Mouse (Mus musculus) stomach, embryonic 15.5 days (tissue): ENCODE data around the gene Adprhl1. TPM values are rescaled to one million over a fixed set of nuclear protein-coding genes. Genes with fewer than 3 reads are reported as not detected.

Experiments used
- ATAC-seq: fragments of 200-750 bp; cut with Nextera tagmentation; 2 replicates; pipeline ENCODE4 v1.8.0; 2017; ENCODE audit warnings: low read depth, moderate number of reproducible peaks, moderate TSS enrichment; ENCODE audit not compliant: insufficient read depth, low FRiP score
- H3K27ac ChIP-seq: fragments of 300-500 bp; sonication (generic); 2 replicates; pipeline ENCODE4 v1.5.1; 2015; ENCODE audit warnings: mild to moderate bottlenecking, inconsistent platforms
- H3K27me3 ChIP-seq: fragments of 300-500 bp; sonication (generic); replicated peaks from 2 replicates; pipeline ENCODE4 v1.6.1; 2015; ENCODE audit warnings: inconsistent platforms
- H3K36me3 ChIP-seq: fragments of 300-500 bp; sonication (generic); 2 replicates; pipeline ENCODE4 v1.6.1; 2015; ENCODE audit warnings: inconsistent platforms
- H3K4me1 ChIP-seq: fragments of 300-500 bp; sonication (generic); 2 replicates; pipeline ENCODE4 v1.6.1; 2015; ENCODE audit warnings: inconsistent platforms
- H3K4me2 ChIP-seq: fragments of 300-500 bp; sonication (generic); 2 replicates; pipeline ENCODE4 v1.6.1; 2015; ENCODE audit warnings: mild to moderate bottlenecking, inconsistent platforms
- H3K4me3 ChIP-seq: fragments of 300-500 bp; sonication (generic); replicated peaks from 2 replicates; pipeline ENCODE4 v1.5.1; 2015; ENCODE audit warnings: inconsistent platforms
- H3K9ac ChIP-seq: fragments of 300-500 bp; sonication (generic); 2 replicates; pipeline ENCODE4 v1.6.1; 2015; ENCODE audit warnings: inconsistent platforms
- H3K9me3 ChIP-seq: fragments of 300-500 bp; sonication (generic); 2 replicates; pipeline ENCODE4 v1.6.1; 2016; ENCODE audit warnings: inconsistent platforms
- WGBS: fragments of 180-500 bp; shearing (Covaris S2); methylation state at CpG from one replicate; pipeline ENCODE4 v1.1.7; 2015; 5-methylcytosine and 5-hydroxymethylcytosine counted together
- polyA plus RNA-seq: library from polyadenylated mRNA; unstranded; fragments of >200 nt; fragmentation: Nextera tagmentation; extraction: Ambion mirVana; gene quantifications from 2 replicates; pipeline ENCODE4 v1.2.1, GENCODE M21; 2015

Adprhl1 gene
- polyA plus RNA-seq, 1 experiment from 2014 or later: 0.62 TPM

DNA sequence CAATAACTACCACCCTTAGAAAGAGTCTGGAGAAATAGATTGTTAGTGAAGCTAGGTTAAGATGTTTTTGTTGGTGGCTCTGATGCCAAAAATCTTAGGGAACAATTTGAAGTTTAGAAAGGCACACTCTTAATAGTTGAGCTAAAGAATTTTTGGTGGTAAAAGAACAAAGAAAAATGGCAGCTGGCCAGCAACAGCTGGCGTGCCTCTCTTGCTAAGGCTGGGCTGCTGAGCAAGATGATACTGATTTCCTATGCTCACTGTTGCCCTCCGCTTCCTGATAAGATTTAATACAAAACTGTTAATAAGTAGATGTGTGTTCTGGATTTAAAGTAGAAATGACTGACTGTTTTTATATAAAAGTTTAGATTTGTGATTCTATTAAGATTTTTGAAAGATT, 13.6 kb upstream of the Adprhl1 start:
- no peaks in the 10 kb centered on the region for H3K9me3 ChIP-seq
- 54% methylated on average over 2 of the region's 2 CpGs for WGBS
- no peaks in the 10 kb centered on the region for H3K27me3 ChIP-seq
- no peak for ATAC-seq
- H3K4me2 ChIP-seq: no peak overlapping the region
- no peak overlapping the region for H3K27ac ChIP-seq
- peaks cover 19% of the 10 kb centered on the region for H3K36me3 ChIP-seq
- H3K4me1 ChIP-seq: no peaks in the 10 kb centered on the region
- no peak overlapping the region for H3K9ac ChIP-seq
- no peak overlapping the region for H3K4me3 ChIP-seq

DNA sequence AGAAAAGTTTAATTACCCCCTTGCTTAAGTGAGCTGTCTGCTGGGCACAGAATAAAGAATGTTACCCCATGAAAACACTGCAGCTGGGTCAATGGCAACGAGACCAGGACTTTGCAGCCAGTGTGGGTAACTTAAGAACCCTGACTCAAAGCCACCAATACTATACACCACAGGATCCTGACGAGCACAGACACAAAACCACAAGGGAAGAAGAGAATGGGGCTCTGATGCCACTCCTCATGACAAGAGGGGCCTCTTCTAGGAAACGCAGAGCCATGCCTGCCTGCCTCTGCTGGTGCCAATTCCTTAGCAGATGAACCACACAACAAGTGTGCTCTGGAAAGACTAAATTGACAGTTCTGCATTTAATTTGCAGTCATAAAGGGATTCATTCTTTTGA, 9.4 kb upstream of the Adprhl1 start:
- Histone ChIP-seq H3K27me3 (no peaks in the 10 kb centered on the region), H3K4me2 (no peak overlapping the region), H3K36me3 (0 out of 2 replicates have a peak, but pooled peaks cover 3% of the 10 kb centered on the region), H3K4me3 (no peak overlapping the region), H3K4me1 (no peaks in the 10 kb centered on the region), H3K27ac (no peak overlapping the region), H3K9ac (no peak overlapping the region), H3K9me3 (no peaks in the 10 kb centered on the region)
- WGBS: 76% methylated on average over 3 of the region's 3 CpGs
- ATAC-seq: no peak

DNA sequence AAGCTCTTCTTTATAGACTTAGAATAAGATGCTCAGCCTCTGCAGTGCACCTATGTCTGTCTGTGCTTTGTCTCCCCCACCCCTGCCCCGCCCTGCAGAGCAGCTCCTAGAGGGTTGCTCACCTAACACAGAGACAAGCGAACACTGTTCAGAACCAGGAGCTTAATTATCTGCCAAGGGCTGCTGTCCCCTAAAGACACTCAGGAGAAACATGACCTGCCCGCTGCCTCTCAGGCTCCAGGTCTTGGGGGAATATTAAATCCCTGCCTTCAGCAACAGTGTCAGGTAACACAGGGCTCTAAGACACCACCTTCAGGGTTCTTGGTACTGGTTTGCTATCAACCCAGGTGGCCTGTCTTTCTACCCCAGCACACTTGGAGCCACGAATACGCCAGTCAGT, 549 bp downstream of the Adprhl1 start:
- 78% methylated on average over 5 of the region's 5 CpGs for WGBS
- Histone ChIP-seq H3K36me3 (0 out of 2 replicates have a peak, but pooled peaks cover 3% of the 10 kb centered on the region), H3K4me1 (no peaks in the 10 kb centered on the region), H3K9ac (no peak overlapping the region), H3K27ac (no peak overlapping the region), H3K9me3 (no peaks in the 10 kb centered on the region), H3K4me2 (no peak overlapping the region), H3K27me3 (no peaks in the 10 kb centered on the region), H3K4me3 (no peak overlapping the region)
- ATAC-seq: no peak

GRCm38 (mm10) chr8:13252837-13253236, 1.1 kb downstream of the Adprhl1 start:
- H3K9ac ChIP-seq: no peak overlapping the region

DNA sequence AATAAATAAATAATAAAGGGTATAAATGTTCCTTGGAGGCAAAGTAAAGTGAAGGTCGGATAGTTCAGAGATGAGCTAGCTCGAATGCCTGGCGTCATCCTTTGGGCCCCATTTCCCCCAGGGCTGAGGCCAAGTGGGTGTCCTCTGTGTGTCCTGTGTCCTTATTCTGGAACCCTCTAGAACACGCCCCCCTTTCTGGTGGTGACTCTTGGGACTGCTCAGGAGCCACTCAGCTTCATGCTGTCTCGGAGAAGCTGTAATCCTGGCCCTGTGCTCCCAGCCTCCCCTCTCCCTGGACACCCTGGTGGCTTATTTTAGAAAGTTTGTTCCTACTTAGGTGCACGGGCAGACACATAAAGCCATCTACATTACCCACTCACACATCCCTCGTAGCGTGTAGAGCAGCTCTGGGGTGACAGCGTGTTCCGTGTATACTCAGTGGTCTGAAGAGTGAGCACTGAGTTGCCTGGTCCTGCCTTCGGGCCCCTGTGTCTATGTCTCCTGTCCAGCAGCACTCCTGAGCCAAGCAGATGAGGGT, 9.6 kb downstream of the Adprhl1 start:
- no peak for ATAC-seq
- no peaks in the 10 kb centered on the region for H3K9me3 ChIP-seq
- no peak overlapping the region for H3K4me2 ChIP-seq
- no peak overlapping the region for H3K4me3 ChIP-seq
- 86% methylated on average over 11 of the region's 11 CpGs for WGBS
- no peak overlapping the region for H3K9ac ChIP-seq
- no peaks in the 10 kb centered on the region for H3K36me3 ChIP-seq
- H3K4me1 ChIP-seq: no peaks in the 10 kb centered on the region
- no peaks in the 10 kb centered on the region for H3K27me3 ChIP-seq
- H3K27ac ChIP-seq: no peak overlapping the region

More at GRCm38 (mm10) chr8:13252837-13253236, 1.1 kb downstream of the Adprhl1 start:
- no peaks in the 10 kb centered on the region for H3K9me3 ChIP-seq
- 83% methylated on average over 13 of the region's 13 CpGs for WGBS
- no peak overlapping the region for H3K4me2 ChIP-seq
- H3K4me1 ChIP-seq: no peaks in the 10 kb centered on the region
- no peaks in the 10 kb centered on the region for H3K27me3 ChIP-seq
- ATAC-seq: no peak
- no peak overlapping the region for H3K27ac ChIP-seq
- H3K36me3 ChIP-seq: no peaks in the 10 kb centered on the region
- H3K4me3 ChIP-seq: no peak overlapping the region

- Histone ChIP-seq H3K9ac (no peak overlapping the region), H3K4me3 (no peak overlapping the region), H3K27ac (no peak overlapping the region), H3K9me3 (no peaks in the 10 kb centered on the region), H3K4me1 (no peaks in the 10 kb centered on the region), H3K4me2 (no peak overlapping the region), H3K27me3 (no peaks in the 10 kb centered on the region), H3K36me3 (no peaks in the 10 kb centered on the region)
- 77% methylated on average over 10 of the region's 10 CpGs for WGBS
- ATAC-seq: no peak
Measured at GRCm38 (mm10) chr8:13242985-13243870, 10.7 kb downstream of the Adprhl1 start.

DNA sequence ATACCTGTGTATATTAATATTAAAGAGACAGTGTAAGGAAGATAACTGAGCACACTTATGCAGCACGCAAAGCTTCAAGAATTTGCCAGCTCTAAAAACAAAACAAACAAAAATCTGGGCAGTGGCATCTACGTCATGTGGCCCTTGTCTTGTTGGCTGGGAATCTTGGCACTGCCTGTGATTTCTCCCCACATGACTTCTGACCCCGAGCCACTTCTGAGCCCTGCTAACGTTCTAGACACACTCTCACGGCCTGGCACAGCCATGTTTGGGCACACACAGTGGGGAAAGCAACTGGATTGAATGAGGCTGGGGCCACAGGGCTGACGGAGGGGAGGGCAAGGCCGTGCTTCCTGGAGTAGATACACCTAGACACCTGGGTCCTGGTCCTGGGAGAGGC, 13.3 kb downstream of the Adprhl1 start:
- ATAC-seq: no peak
- H3K27ac ChIP-seq: no peak overlapping the region
- H3K4me2 ChIP-seq: no peak overlapping the region
- no peaks in the 10 kb centered on the region for H3K9me3 ChIP-seq
- no peaks in the 10 kb centered on the region for H3K27me3 ChIP-seq
- no peaks in the 10 kb centered on the region for H3K4me1 ChIP-seq
- WGBS: 73% methylated on average over 7 of the region's 7 CpGs
- no peak overlapping the region for H3K9ac ChIP-seq
- no peaks in the 10 kb centered on the region for H3K36me3 ChIP-seq
- no peak overlapping the region for H3K4me3 ChIP-seq

DNA sequence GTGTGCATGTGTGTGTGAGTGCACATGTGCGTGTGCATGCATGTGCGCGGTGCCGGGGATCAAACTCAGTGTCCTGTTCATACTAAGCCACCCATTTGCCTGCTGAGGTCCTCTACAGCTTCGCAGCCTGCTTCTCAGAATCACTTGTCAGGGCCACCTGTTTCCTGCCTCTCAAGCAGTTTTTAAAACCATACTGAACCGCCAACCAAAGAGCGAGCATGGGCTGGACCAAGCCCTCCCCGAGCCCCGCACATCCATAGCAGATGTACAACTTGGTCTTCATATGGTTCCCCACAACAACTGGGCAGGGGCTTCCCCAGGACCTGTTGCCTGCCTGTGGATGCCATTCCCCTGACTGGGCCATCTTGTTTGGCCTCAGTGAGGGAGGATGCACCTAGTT, 13.9 kb downstream of the Adprhl1 start:
- Histone ChIP-seq H3K4me1 (no peaks in the 10 kb centered on the region), H3K9ac (no peak overlapping the region), H3K4me3 (no peak overlapping the region), H3K36me3 (no peaks in the 10 kb centered on the region), H3K27me3 (no peaks in the 10 kb centered on the region), H3K4me2 (no peak overlapping the region), H3K9me3 (no peaks in the 10 kb centered on the region), H3K27ac (no peak overlapping the region)
- ATAC-seq: no peak
- WGBS: 90% methylated on average over 9 of the region's 9 CpGs

DNA sequence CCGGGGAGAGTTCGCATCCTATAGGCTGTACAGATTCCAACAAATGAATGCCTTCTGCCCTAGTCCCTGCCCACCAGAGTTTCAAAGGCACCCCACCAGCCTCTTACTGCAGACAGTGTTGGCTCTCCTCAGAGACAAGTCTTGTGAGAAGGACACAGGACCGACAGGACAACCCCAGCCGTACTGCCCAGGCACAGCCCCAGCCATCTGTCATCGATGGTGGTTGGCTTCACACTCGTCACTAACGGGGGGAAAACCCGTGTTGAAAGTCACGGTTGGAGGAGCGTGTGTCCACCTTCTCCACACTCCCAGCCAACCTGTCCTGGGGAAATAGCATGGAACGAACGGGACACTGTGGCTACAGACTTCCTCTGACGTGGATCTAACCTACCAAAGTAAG, 19.2 kb downstream of the Adprhl1 start:
- Histone ChIP-seq H3K4me2 (no peak overlapping the region), H3K36me3 (no peaks in the 10 kb centered on the region), H3K9me3 (no peaks in the 10 kb centered on the region), H3K4me3 (no peak overlapping the region), H3K27ac (no peak overlapping the region), H3K9ac (no peak overlapping the region), H3K27me3 (no peaks in the 10 kb centered on the region), H3K4me1 (no peaks in the 10 kb centered on the region)
- no peak for ATAC-seq
- 89% methylated on average over 13 of the region's 13 CpGs for WGBS

DNA sequence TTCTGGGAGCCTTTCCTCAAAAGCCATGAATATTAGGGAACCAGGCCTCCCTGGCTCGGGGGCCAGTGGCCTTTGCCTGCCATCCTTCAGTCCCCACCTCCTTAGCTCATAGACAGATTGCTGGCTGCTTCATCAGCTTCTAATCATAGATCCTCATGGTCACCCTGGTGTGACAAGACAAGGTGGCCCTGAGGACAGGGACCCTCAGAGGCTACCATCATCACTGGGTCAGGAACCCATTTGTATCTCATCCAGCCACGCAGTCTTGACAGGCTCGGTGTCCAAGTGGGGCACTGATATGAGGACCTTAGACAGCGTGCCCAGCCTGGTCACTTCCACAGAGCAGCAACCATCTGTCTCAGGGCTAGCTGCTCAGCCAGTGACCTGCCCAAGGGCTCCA, 23.5 kb downstream of the Adprhl1 start:
- no peak overlapping the region for H3K27ac ChIP-seq
- no peak for ATAC-seq
- H3K4me1 ChIP-seq: no peaks in the 10 kb centered on the region
- no peak overlapping the region for H3K4me3 ChIP-seq
- H3K9ac ChIP-seq: no peak overlapping the region
- no peaks in the 10 kb centered on the region for H3K27me3 ChIP-seq
- no peak overlapping the region for H3K4me2 ChIP-seq
- H3K9me3 ChIP-seq: no peaks in the 10 kb centered on the region
- WGBS: 89% methylated on average over 4 of the region's 4 CpGs
- no peaks in the 10 kb centered on the region for H3K36me3 ChIP-seq

DNA sequence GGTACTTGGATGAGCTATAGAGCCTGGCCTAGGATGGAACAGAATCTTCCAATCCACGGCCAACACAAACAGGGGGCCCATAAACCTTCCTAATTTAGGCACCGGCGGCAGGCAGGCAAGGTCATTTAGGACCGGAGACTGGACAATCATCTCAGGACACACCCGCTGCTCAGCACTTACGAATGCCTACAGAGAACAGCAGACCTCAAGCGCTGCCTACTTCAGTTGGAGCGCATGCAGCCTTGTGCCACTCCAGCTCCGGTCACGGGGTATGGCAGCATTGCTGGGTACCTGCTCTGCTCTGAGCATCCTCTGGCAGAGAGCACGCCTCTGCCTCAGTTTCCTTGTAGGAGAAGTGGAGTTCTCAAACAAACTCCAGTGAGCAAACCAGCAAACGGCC, 24.2 kb downstream of the Adprhl1 start:
- Histone ChIP-seq H3K27ac (no peak overlapping the region), H3K36me3 (no peaks in the 10 kb centered on the region), H3K4me3 (no peak overlapping the region), H3K9ac (no peak overlapping the region), H3K4me2 (no peak overlapping the region), H3K27me3 (no peaks in the 10 kb centered on the region), H3K9me3 (no peaks in the 10 kb centered on the region), H3K4me1 (no peaks in the 10 kb centered on the region)
- no peak for ATAC-seq
- 87% methylated on average over 12 of the region's 12 CpGs for WGBS

DNA sequence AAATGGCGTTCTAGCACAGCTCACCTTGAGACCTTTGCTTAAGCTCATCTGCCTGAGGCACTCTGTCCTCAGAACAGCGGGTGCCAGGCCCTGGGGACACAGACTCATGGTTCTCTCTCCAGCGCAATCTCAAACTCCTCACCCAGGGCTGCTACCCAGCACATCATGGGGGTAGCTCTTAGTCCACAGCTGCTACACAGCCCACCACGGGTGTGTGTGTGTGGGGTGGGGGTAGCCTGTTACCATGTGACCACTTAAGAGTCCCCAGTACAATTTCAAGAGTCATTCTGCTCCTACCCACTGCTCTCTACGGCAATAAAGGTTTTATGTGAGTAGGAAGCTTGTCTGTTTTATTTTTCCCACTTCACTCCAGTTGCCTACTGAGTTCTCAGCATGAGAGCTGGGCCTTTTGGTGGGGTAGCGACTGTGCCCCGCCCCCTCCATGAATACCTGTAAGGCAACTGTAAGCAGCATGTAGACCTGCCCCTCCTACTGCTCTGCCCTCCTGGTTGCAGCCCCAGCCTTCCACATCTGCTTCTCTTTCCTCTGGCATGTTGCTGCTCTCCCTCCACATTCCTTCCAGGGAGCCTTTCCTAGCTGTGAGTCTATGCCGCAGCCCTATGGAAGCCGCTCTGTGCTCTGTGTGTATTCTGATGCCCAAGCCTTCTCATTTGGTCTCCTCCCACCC, 24.9 kb downstream of the Adprhl1 start:
- Histone ChIP-seq H3K27me3 (no peaks in the 10 kb centered on the region), H3K9me3 (no peaks in the 10 kb centered on the region), H3K36me3 (no peaks in the 10 kb centered on the region), H3K9ac (no peak overlapping the region), H3K4me3 (no peak overlapping the region), H3K4me1 (no peaks in the 10 kb centered on the region), H3K27ac (no peak overlapping the region), H3K4me2 (no peak overlapping the region)
- 46% methylated on average over 9 of the region's 9 CpGs for WGBS
- ATAC-seq: no peak
